Mouse (Mus musculus) adrenal gland, postnatal 25 days (tissue): ENCODE data around the gene Tnf. TPM values are rescaled to one million over a fixed set of nuclear protein-coding genes. Genes with fewer than 3 reads are reported as not detected.

ENCODE experiments used
- DNase-seq: peaks from one replicate; pipeline ENCODE4 v3.0.0; 2021; ENCODE audit warnings: mixed read lengths
- total RNA-seq: library from RNA; stranded (reverse); gene quantifications from 2 replicates; pipeline ENCODE4 v1.2.3, GENCODE M21; 2021

The Tnf gene
- total RNA-seq, 1 experiment from 2014 or later: 0.58 TPM

DNA sequence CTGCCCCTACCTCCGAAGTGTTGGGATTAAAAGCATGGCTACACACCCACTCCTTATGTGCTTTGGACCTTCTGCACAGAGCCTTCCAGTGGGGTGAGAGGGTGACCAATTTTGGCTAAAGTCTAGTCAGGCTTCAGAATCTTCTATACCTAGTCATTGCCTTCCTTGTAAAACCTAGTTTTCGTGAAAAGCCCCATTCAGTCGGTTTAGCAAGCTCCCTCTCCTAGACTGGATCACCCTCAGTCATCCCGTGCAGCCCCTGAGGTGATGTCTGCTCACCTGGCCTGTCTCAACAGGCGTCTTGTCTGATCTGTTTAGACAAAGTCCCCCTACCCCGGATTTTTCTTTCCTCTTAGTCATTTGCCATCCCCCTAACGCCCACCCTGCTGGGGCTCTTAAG lies 3.8 kb downstream of the Tnf start:
- DNase-seq: no peak

GRCm38 (mm10) chr17:35197126-35197525 lies 4.7 kb downstream of the Tnf start:
- DNase-seq: no peak

GRCm38 (mm10) chr17:35196321-35196641 lies 5.5 kb downstream of the Tnf start:
- DNase-seq: no peak

DNA sequence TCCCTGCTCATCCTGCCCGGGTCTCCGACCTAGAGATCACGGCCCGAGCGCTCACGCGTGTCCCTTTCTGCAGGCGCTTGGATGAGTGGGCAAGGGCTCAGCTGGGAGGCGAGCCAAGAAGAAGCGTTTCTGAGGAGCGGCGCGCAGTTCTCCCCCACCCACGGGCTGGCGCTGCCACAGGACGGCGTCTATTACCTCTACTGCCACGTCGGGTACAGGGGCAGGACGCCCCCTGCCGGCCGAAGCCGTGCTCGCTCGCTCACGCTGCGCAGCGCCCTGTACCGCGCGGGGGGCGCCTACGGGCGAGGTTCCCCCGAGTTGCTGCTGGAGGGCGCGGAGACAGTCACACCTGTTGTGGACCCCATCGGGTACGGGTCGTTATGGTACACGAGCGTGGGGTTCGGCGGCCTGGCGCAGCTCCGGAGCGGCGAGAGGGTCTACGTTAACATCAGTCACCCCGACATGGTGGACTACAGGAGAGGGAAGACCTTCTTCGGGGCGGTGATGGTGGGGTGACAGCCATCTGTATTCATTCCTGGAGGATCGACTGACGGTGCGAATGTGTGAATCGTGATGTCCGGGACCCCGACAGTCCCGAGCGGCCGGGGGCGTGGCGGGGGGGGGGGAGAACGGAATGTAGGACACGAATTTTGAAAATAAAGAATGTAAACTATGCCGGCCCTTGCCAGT lies 6.0 kb downstream of the Tnf start:
- DNase-seq: peak; percentile 86

DNA sequence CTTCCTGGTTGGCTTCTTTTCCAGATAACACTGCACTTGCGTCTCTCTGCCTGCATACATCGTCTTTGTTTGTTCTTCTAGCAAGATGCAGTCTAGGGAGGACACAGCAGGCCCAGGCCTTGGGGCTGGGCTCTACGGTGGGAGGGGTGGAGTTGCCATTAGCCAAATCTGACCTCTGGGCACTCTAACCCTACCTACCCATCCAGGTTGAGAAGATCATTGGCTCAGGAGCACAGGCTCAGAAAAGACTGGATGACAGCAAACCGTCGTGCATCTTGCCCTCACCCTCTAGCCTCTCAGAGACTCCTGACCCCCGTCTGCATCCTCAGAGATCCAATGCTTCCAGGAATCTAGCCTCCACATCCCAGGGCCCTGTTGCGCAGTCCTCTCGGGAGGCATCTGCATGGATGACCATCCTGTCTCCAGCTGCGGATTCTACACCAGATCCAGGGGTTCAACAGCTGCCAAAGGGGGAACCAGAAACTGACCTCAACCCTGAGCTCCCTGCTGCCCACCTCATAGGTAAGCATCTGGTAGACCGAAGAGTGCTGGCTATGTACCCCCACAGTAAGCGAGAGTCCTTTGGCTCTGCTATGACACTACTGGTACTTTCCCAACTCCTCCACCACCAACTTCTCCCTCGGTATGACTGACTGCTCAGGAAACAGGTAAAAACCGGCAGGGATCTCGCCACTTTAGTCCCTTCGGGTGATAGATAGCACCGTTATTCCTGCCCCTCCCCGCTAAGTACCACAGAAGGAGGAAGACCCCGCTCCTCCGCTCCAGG lies 6.8 kb downstream of the Tnf start:
- no peak for DNase-seq

- DNase-seq: peak; percentile 48
Observed at GRCm38 (mm10) chr17:35193881-35194843, 7.6 kb downstream of the Tnf start, which contains the start of gene Ltb. TSS of gene Ltb (plus strand) at chr17:35194439.

- DNase-seq: no peak
Observed at GRCm38 (mm10) chr17:35192924-35193323, 8.9 kb downstream of the Tnf start.

DNA sequence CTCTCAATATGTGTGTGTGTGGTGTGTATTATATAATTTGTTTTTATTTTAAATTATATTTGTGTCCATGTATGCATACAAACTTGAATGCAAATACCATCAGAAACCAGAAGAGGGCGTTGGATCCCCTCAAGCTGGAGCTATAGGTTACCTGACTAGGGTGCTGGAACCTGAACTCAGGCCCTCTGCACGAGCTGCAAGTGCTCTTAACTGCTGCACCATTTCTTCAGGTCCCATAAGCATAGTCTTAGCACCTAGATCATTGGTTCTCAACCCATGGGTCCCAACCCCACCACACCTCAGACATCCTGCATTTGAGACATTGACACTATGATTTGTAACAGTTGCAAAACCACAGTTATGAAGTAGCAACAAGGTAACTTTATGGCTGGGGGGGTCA lies 10.1 kb downstream of the Tnf start:
- DNase-seq: no peak

GRCm38 (mm10) chr17:35190096-35190495 lies 11.7 kb downstream of the Tnf start:
- no peak for DNase-seq

- DNase-seq: no peak
Observed at GRCm38 (mm10) chr17:35189186-35189585, 12.6 kb downstream of the Tnf start.

- DNase-seq: no peak
Observed at GRCm38 (mm10) chr17:35187959-35188610, 13.7 kb downstream of the Tnf start, which contains the start of gene Lst1. TSS of gene Lst1 (minus strand) at chr17:35188439.

DNA sequence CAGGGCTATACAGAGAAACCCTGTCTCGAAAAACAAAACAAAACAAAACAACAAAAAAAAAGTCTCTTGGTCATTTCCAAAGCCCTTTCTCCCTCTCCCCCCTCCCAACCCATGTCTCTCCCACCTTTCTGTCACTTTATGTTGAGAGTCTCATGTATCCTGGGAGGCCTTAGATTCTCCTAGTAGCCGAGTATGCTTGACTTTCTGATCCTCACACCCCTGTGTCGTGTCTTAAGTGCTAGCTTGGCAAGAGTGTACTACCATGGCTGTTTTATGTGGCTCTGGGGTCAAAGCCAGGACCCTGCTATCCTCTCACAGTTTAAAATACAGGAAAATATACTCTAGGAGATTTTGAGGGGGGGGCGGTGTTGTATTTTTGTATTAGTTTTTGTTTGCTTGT lies 14.5 kb downstream of the Tnf start:
- no peak for DNase-seq

DNA sequence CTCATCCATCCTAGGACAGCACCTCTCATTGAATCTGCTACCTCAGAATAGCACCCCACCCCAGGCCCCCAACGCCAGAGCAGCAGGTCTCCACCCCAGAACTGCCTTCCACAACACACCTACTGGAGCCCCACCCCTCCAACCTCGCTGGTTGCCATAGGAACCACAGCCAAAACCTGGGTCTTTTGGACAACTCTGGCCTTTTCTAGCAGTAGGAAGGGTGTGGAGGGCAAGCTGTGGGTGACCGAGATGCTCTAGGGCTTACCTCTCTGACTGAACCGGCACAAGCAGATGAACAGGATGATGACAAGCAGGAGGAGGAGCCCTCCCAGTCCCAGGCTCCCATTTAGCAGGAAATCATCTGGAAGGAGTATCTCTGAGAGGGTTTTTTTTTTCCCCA lies 15.1 kb downstream of the Tnf start:
- DNase-seq: no peak

GRCm38 (mm10) chr17:35185639-35186611 lies 15.9 kb downstream of the Tnf start:
- DNase-seq: peak; percentile 80

GRCm38 (mm10) chr17:35180093-35180492 lies 21.7 kb downstream of the Tnf start:
- DNase-seq: no peak

- DNase-seq: peak; percentile 83
Observed at GRCm38 (mm10) chr17:35178528-35178927, 23.3 kb downstream of the Tnf start.

DNA sequence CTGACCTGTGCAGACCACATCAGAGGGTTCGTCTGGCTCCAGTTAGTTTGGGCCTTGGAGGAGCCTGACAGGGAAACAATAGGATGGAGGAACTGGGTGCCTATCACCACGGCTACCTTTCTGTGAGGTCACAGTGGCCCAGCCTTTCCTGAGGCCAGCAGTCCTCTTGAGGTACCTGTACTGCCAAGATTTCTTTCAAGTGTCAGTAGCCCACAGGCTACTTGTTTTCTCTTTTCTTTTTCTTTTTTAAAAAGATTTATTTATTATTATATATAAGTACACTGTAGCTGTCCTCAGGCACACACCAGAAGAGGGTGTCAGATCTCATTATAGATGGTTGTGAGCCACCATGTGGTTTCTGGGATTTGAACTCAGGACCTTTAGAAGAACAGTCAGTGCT lies 25.8 kb downstream of the Tnf start, which contains the start of gene Aif1:
Aif1 (minus strand) TSS at position 101 of the 400 bp plus-strand sequence.
- DNase-seq: no peak

DNA sequence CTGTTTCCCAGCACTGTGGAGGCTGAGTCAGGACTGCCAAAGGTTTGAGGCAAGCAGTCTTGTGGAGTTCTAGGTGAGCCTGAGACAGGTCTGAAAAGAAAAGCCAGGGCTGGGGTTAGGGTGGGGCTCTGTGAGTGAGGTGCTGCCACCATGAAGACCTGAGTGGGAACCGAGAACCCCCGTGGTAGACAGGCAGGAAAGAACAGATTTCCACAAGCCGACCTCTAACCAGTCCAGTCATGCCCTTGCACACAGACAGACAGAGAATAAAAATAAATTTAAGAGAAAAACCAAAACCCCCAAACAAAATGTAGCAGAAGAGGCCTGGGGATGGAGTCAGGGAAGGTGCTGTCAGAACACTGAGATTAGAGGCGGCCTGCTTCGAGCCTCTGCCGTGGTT lies 26.4 kb downstream of the Tnf start:
- DNase-seq: no peak

DNA sequence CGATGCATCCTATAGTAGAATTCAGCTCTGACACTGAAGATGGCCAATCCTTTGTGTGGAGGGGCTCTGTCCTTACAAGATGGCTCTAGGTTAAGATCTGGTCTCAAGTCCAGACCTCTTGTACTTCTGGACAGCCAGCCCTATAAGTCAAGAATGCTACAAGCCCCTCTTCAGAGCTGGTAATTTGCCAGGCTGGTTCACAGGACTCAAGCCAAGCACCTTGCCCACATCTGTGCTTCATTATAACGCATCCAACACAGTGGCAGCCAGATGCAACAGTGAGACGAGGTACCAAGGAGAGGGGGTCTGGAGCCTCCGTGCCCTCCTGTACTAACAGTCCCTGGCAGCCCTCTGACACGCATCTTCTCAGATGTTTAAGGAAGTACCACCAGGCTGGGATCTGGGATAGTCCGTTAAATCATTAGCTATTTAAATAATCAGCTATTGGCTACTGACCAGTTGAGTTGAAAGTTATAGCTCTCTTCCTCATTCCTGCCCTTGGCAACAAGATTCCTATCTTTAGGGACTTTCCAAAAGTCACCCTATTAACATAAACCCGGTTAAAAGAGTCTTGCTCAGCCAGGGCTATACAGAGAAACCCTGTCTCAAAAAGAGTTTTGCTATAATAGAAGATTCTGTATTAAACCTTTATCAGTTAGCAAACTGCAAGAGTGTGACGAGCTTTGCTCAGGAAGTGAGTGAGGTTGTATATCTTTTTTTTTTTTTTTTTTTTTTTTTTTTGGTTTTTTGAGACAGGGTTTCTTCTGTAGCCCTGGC lies 27.4 kb downstream of the Tnf start:
- no peak for DNase-seq

- no peak for DNase-seq
Observed at GRCm38 (mm10) chr17:35173329-35173728, 28.5 kb downstream of the Tnf start.
